Mouse (Mus musculus) urinary bladder, postnatal 36 days (tissue): ENCODE results near the gene Car9.
"Not testable (repeated sequence)": the region's sequence is repeated elsewhere in the genome, so short reads cannot be mapped to it uniquely, and the experiment has no call there.

Experiments used
- DNase-seq, 2 experiments: peaks; one replicate each; pipeline ENCODE4 v3.0.0; 2022; ENCODE audit warnings: low spot score in 2 of 2, mixed read lengths in 1 of 2

Car9 gene

DNA sequence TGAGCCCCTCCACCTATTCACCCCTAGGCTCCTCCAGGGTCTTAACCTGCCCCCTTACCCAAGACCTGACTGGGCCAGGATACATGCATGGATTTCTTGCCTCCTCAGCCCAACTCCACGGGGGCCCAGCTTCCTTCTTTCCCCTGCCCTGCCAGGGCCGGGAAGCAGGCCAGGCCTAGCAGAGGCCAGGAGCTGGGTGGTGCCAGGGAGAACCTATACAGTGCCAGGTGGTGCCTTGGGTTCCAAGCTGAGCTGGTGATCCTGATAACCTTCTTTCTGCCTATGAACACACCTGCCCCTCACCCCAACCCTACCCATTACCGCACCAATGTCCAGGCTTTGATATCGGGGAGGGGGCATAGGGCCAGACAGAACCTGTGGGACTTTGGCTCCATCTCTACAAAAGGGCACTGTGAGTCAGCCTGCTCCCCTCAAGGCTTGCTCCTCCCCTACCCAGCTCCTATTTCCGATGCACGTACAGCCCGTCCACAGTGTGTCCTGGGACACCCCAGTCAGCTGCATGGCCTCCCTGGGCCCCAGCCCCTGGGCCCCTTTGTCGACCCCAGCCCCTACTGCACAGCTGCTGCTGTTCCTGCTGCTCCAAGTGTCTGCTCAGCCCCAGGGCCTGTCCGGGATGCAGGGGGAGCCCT is at the start of gene Car9:
Gene Car9 (plus strand): TSS at position 431 of the 650 bp plus-strand sequence.
- no peak for DNase-seq

GRCm38 (mm10) chr4:43457124-43457523 is 49.6 kb upstream of the Car9 start:
- DNase-seq, result no peak

DNA sequence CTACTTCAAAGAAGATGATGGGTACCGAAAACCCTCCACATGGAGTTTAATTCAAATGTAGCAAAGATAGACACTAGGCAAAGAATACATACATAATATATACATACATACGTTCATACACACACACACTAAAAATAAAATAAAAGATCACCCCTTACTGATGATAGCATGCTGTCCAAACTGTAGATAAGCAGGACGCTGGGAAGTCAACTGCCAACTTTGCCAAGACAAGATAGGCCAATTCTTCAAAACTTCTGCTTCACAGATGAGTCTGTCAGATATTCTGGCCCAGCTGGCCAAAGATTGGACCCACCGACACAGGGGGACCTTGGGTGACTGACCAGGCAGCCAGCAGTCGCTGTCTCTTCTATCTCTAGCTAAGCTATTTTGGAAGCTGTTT is 43.7 kb upstream of the Car9 start:
- no peak for DNase-seq

DNA sequence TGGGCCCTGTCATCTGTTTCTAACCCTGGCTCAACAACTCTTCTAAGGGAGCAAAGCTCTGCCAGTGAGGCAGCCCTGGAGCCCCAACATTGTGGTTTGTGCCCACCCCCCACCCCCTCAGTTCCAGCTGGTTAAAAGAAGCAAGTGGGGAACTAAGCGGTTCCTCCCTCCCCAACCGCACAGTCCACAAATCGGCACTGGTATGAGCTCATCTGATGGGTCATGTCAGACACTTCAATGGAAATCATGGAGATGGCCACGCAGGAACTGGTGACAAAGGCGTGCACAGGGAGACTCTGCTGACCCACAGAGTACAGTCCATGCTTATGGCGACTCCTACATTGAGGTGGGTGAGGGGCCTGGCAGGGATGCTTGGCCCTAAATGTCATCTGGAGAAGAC is 40.8 kb upstream of the Car9 start:
- DNase-seq, result no peak

DNA sequence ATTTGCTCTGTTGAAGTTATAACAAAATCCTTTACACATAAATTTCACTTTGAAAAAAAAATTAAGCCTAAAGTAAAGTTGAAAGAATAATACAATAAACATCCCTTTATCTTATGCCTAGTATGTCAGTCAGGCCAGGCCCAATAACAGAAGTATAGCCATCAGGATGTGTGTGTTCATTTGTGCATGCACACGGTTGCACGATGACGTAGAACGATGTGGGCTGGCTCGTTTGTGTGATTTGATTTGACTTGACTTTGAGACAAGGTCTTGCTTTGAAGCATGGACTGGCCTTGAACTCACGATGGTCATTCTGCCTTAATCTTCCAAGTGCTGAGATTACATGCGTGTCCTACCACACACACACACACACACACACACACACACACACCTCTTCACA is 39.9 kb upstream of the Car9 start:
- no peak for DNase-seq

DNA sequence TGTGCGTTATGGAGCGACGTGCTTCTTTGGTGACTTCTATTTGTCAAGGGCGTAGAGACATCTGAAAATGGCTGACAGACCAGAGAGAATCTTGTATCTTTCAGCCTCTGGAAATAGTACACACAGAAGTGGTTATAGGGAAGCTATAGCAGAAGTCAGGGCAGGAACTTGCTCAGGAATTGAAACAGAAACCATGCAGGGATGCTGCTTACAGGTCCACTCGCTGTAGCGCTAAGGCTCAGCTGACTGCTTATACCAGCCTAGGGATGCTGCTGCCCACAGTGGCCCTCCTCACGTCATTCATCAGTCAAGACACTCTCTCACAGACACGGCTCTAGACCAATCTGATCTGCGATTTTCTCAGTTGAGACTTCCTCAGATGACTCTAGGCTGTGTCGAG is 36.5 kb upstream of the Car9 start:
- no peak for DNase-seq

GRCm38 (mm10) chr4:43473636-43474035 is 33.1 kb upstream of the Car9 start:
- DNase-seq, result no peak

- no peak for DNase-seq
These were observed 30.2 kb upstream of the Car9 start for GRCm38 (mm10) chr4:43476604-43477003.

DNA sequence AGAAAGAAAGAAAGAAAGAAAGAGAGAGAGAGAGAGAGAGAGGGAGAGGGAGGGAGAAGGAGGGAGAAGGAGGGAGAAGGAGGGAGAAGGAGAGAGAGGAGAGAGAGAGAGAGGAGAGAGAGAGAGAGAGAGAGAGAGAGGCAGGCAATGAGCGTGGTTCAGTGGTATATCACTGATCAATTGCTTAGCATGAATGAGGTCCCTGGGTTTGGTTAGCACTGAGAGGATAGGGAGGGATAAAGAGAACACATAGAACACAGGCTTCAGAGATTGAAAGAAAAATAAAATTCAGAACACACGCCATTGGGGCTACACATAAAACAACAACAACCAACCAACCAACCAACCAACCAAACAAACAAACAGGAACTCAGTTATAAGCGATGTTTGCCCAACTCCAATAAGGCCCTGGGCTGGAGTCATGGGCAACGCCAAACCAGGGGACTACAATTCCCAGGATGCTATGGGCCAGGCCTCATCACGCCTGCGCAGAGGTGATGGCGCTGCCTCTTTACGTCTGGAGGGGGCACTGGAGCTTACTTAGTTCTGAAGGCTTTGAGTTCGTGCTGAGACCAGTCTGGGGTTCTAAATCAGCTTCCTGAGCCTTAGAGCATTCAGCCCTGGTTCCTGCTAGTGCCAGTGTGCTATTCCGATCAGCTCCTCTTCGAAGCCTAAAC is 28.8 kb upstream of the Car9 start:
- DNase-seq, result peak; percentile 71 to 87

- no peak for DNase-seq
These were observed 28.3 kb upstream of the Car9 start for GRCm38 (mm10) chr4:43478534-43478858.

GRCm38 (mm10) chr4:43478906-43479832 is 27.6 kb upstream of the Car9 start:
- DNase-seq, result peak; percentile 58 to 64

DNA sequence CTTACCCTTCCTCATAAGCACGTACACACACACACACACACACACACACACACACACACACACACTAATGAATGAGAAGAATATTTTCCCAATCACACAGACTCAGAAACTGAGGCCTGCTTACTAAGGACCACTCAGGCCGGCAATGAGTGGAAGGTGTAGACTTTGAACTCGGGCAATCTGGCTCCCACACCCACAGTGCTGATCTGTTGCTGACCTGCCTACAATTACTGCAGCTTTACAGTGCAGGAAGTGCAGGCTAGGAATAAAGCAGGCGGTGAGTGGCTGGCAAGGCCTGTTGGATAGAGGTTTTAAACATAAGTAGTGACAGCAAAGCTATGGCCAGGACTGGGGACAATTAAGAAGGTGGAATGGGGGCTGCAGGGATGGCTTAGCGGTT is 25.8 kb upstream of the Car9 start:
- DNase-seq, result no peak

- DNase-seq, result no peak
These were observed 24.8 kb upstream of the Car9 start for GRCm38 (mm10) chr4:43481894-43482456.

DNA sequence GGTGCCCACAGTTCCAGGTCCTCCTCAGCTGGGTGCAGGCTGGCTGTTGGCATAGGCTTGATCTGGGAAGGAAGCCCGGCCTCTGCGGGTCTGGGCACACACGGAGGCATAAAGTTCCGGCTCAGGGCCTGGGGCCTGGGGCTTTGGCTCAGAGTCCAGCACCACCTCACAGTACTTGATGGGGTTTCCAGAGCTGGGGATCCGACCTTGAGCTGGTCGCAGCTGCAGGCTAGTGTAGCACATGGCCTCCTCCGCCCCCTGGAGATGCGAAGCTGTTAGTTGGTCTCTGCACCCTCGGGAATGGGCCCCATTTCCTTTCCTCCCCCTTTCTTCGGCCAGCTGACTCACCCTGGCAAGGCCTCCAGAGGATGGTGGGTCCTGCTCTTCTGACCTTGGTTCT is 24.2 kb upstream of the Car9 start:
- DNase-seq, result no peak

- DNase-seq, result no peak
These were observed 23.2 kb upstream of the Car9 start, which contains the start of gene Sit1 for GRCm38 (mm10) chr4:43483535-43484091. Gene Sit1 (minus strand): TSS chr4:43483734.

DNA sequence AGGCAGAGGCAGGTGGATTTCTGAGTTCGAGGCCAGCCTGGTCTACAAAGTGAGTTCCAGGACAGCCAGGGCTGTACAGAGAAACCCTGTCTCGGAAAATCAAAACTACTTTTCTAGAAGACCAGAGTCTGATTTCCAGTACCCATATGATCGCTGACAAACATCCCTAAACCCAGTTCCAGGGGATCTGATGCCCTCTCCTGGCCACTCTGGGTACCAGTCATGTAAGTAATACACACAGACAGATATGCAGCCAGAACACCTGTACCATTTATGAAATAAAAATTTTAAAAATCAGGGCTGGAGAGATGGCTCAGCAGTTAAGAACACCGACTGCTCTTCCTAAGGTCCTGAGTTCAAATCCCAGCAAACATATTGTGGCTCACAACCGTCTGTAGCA is 21.1 kb upstream of the Car9 start:
- not testable (repeated sequence) for DNase-seq

GRCm38 (mm10) chr4:43489611-43490010 is 17.2 kb upstream of the Car9 start:
- DNase-seq, result no peak

DNA sequence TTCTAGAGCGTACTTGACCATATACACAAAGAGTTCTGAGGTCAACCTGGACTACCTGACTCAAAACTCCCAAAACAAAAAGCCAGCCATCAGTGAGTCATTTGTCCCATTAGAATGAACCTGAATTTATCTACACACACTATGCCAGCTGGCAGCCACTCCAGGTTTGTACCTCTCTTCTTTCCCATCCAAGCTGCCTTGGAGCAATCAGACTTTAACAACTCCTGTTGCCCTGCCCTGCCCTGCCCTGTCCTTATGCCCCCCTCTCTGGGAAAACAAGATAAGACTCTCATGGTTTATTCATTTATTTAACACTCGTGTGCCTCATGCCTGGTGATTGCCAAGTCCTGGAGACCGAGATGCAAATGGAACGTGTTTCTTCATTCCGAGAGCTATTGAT is 16.0 kb upstream of the Car9 start:
- no peak for DNase-seq

- no peak for DNase-seq
These were observed 14.5 kb upstream of the Car9 start for GRCm38 (mm10) chr4:43492101-43492820.

- peak; percentile 77 to 93 for DNase-seq
These were observed 14.0 kb upstream of the Car9 start, which contains the start of gene Ccdc107 for GRCm38 (mm10) chr4:43492821-43493185. Gene Ccdc107 (plus strand): TSS chr4:43492900.

DNA sequence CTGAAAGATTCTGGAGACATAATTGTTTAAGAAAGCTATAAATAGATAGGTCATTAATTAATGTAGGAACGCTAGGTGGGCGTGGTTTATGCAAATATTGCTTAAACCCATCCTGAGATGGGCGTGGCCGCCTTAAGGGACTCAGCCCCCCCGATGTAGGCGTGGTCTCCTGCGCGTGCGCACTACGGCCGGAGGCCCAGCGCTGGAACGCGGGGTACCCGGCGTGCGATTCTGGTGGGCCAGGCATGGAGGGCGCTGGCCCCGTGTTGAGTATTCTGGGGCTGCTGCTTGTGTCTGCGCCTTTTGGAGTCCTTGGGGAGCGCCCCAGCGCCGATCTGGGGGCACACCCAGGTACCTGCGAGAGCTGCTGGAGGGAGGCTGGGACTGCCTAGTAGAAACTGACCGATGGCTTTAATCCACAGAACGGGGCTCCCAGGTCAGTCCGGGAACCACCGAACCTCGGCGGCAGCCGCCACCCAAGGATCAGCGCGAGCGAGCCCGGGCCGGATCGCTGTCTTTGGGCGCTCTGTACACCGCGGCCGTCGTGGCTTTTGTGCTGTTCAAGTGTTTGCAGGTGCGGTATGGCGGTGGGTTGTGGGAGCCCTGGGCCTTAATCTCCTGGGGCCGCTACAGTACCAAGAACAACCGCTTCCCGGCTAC is 13.4 kb upstream of the Car9 start:
- peak; percentile 95 to 96 for DNase-seq
